Comparison of ENCODE assay signal across 10 mouse cellular contexts in genomic region chr2:10788509-10788908, GRCm38 (mm10).
DNase-seq lines count a peak whose midpoint lies in the region; ATAC-seq and TF ChIP-seq lines count a peak whose summit lies in the region.
"Had no signal": no experiment of that assay in that cellular context is flagged by ENCODE, and none has a peak within 500 bp of the region (broad histone marks: within the 10 kb centered on the region; RNA-seq: fewer than 3 reads in every experiment).

No protein-coding gene starts in this region.

- ATAC-seq in hindbrain, embryonic 14.5 days (ENCODE audit: low FRiP score), result peak; percentile 48; the same call in 1 of the 2 replicates

- no peak overlapping the region for H3K4me3 ChIP-seq in hindbrain, embryonic 14.5 days (replicated peaks; ENCODE audit: low read length)
- no peak overlapping the region for H3K4me3 ChIP-seq in hindbrain, embryonic 10.5 days
- H3K4me3 ChIP-seq in myocyte, result no peak overlapping the region
- H3K4me3 ChIP-seq: embryonic facial prominence, embryonic 12.5 days had no signal

- WGBS in hindbrain, embryonic 14.5 days, result 28% methylated on average over 1 of the region's 1 CpGs
- 50% methylated on average over 1 of the region's 1 CpGs for WGBS in hindbrain, embryonic 10.5 days

- TF ChIP-seq POLR2A in myocyte (IDR thresholded peaks at IDR 0.05; ENCODE audit: insufficient read length, low read depth), result no peak

- no peak overlapping the region for H3K27ac ChIP-seq in hindbrain, embryonic 14.5 days
- no peak overlapping the region for H3K27ac ChIP-seq in hindbrain, embryonic 10.5 days
- H3K27ac ChIP-seq: embryonic facial prominence, embryonic 12.5 days; macrophage had no signal

- DNase-seq in hindbrain, embryonic 14.5 days (ENCODE audit: low spot score), result peak; percentile 35
- no peak for DNase-seq in hindbrain, embryonic 10.5 days (ENCODE audit: low spot score)
- DNase-seq in cerebellum, adult 18-20 months, result peak; percentile 28 to 46
- peak; percentile 66 to 83 for DNase-seq in gastrocnemius, postnatal 4 days (ENCODE audit: low spot score in 2 of 2)
- DNase-seq in left cerebral cortex, adult 11 months (ENCODE audit: low spot score), result peak; percentile 19
- no peak for DNase-seq in MN1 (ENCODE audit: low spot score)
- no peak for DNase-seq in natural killer cell, adult 2 months (ENCODE audit: low spot score in 2 of 2)

- H3K36me3 ChIP-seq in hindbrain, embryonic 14.5 days (replicated peaks; ENCODE audit: control insufficient read depth, insufficient read depth), result no peaks in the 10 kb centered on the region
- H3K36me3 ChIP-seq in hindbrain, embryonic 10.5 days, result no peaks in the 10 kb centered on the region
- no peaks in the 10 kb centered on the region for H3K36me3 ChIP-seq in myocyte (ENCODE audit: control insufficient read depth, insufficient read depth)
- H3K36me3 ChIP-seq: embryonic facial prominence, embryonic 12.5 days had no signal

- H3K4me1 ChIP-seq in hindbrain, embryonic 14.5 days (replicated peaks; ENCODE audit: control insufficient read depth, insufficient read depth, low read length), result no peaks in the 10 kb centered on the region
- H3K4me1 ChIP-seq in hindbrain, embryonic 10.5 days (replicated peaks), result peaks cover 4% of the 10 kb centered on the region
- H3K4me1 ChIP-seq: embryonic facial prominence, embryonic 12.5 days had no signal

- no peak overlapping the region for H3K9ac ChIP-seq in hindbrain, embryonic 14.5 days
- H3K9ac ChIP-seq: embryonic facial prominence, embryonic 12.5 days had no signal

- no peak overlapping the region for H3K4me2 ChIP-seq in hindbrain, embryonic 14.5 days (replicated peaks)
- peak overlapping the region; percentile 58 for H3K4me2 ChIP-seq in myocyte (ENCODE audit: low read depth)
- H3K4me2 ChIP-seq: embryonic facial prominence, embryonic 12.5 days had no signal

- H3ac ChIP-seq in myocyte (ENCODE audit: control insufficient read depth, insufficient read length), result no peak overlapping the region

- H3K79me2 ChIP-seq in myocyte (ENCODE audit: control insufficient read depth, insufficient read depth), result no peaks in the 10 kb centered on the region

- no peaks in the 10 kb centered on the region for H3K27me3 ChIP-seq in hindbrain, embryonic 14.5 days (ENCODE audit: control insufficient read depth, insufficient read depth, low read length)
- no peaks in the 10 kb centered on the region for H3K27me3 ChIP-seq in hindbrain, embryonic 10.5 days (ENCODE audit: insufficient read depth, poor library complexity, severe bottlenecking)
- no peaks in the 10 kb centered on the region for H3K27me3 ChIP-seq in myocyte (ENCODE audit: control insufficient read depth, insufficient read depth, insufficient read length)
- H3K27me3 ChIP-seq: embryonic facial prominence, embryonic 12.5 days had no signal

- no peaks in the 10 kb centered on the region for H3K9me3 ChIP-seq in hindbrain, embryonic 14.5 days (ENCODE audit: control insufficient read depth, low read length)
- no peaks in the 10 kb centered on the region for H3K9me3 ChIP-seq in hindbrain, embryonic 10.5 days
- H3K9me3 ChIP-seq: embryonic facial prominence, embryonic 12.5 days had no signal

TF ChIP-seq in myocyte, 11 proteins besides CTCF, POLR2A, EP300 and RAD21:
- TF ChIP-seq MYOD1 (IDR thresholded peaks at IDR 0.05; ENCODE audit: control insufficient read depth in 1 of 3, insufficient read length in 2 of 3, low read depth in 2 of 3) (no peak), MAX (IDR thresholded peaks at IDR 0.05; ENCODE audit: low read depth) (no peak), TCF3 (IDR thresholded peaks at IDR 0.05; ENCODE audit: insufficient read length, low read depth) (no peak), MYOG (IDR thresholded peaks at IDR 0.05; ENCODE audit: control insufficient read depth in 1 of 3, insufficient read depth in 1 of 3, insufficient read length in 2 of 3, low read depth in 2 of 3) (no peak)

Comparison
In these comparisons a context has a peak if more than half of its experiments do, and no peak if none do; other contexts are left out.
1. DNase-seq: peak in hindbrain, embryonic 14.5 days (single experiment), cerebellum, adult 18-20 months (2 of 2), gastrocnemius, postnatal 4 days (2 of 2) and left cerebral cortex, adult 11 months (single experiment); none in hindbrain, embryonic 10.5 days (single experiment), MN1 (single experiment) and natural killer cell, adult 2 months (0 of 2).